Mouse (Mus musculus) MEL (cell line): ENCODE data around the gene Cdh22.

Experiments
- CTCF ChIP-seq, 3 experiments: IDR thresholded peaks in 2 of 3; conservative IDR thresholded peaks in 1 of 3; 2 replicates each; pipeline ENCODE4 v1.5.1; 2011 to 2012; ENCODE audit warnings: low read length in 3 of 3, low read depth in 2 of 3, mild to moderate bottlenecking in 2 of 3, improper control_type of control experiment in 1 of 3, inconsistent platforms in 1 of 3, mixed read lengths in 1 of 3, moderate library complexity in 1 of 3; ENCODE audit not compliant: control insufficient read depth in 1 of 3, insufficient read depth in 1 of 3, poor library complexity in 1 of 3, severe bottlenecking in 1 of 3
- HCFC1 ChIP-seq: IDR thresholded peaks from 2 replicates; pipeline ENCODE4 v1.6.1; 2012; ENCODE audit warnings: low read depth, mild to moderate bottlenecking, inconsistent platforms, low read length, improper control_type of control experiment, moderate library complexity
- MAFK ChIP-seq: IDR thresholded peaks from 2 replicates; pipeline ENCODE4 v1.6.1; 2011; ENCODE audit warnings: low read depth, mild to moderate bottlenecking, low read length, improper control_type of control experiment, borderline replicate concordance
- MAX ChIP-seq: IDR thresholded peaks from 2 replicates; pipeline ENCODE4 v1.6.1; 2011; ENCODE audit warnings: low read length, improper control_type of control experiment
- MYC ChIP-seq: IDR thresholded peaks from 2 replicates; pipeline ENCODE4 v1.6.1; 2011; ENCODE audit warnings: low read depth, mild to moderate bottlenecking, low read length, improper control_type of control experiment, moderate library complexity
- POLR2A ChIP-seq, 2 experiments: IDR thresholded peaks; 2 replicates each; pipeline ENCODE4 v1.6.1; 2011 to 2012; ENCODE audit warnings: low read length in 2 of 2, mild to moderate bottlenecking in 2 of 2, control low read depth in 1 of 2, improper control_type of control experiment in 1 of 2, low read depth in 1 of 2, moderate library complexity in 1 of 2; ENCODE audit not compliant: control insufficient read depth in 1 of 2, insufficient read depth in 1 of 2, poor library complexity in 1 of 2
- POLR2AphosphoS5 ChIP-seq: IDR thresholded peaks from 2 replicates; pipeline ENCODE4 v1.6.1; 2012; ENCODE audit warnings: low read depth, borderline replicate concordance, mild to moderate bottlenecking, inconsistent platforms, low read length, moderate library complexity, mixed read lengths
- RCOR1 ChIP-seq: IDR thresholded peaks from 2 replicates; pipeline ENCODE4 v1.6.1; 2012; ENCODE audit warnings: low read depth, mild to moderate bottlenecking, inconsistent platforms, low read length, improper control_type of control experiment
- SIN3A ChIP-seq: IDR thresholded peaks from 2 replicates; pipeline ENCODE4 v1.6.1; 2012; ENCODE audit warnings: low read length, improper control_type of control experiment, inconsistent platforms

GRCm38 (mm10) chr2:165234291-165234612 is 401 bp downstream of the Cdh22 start:
- TF ChIP-seq CTCF (IDR thresholded peaks at IDR 0.05 in 2 of 3, conservative IDR thresholded peaks at IDR 0.05 in 1 of 3; ENCODE audit: control insufficient read depth in 1 of 3, insufficient read depth in 1 of 3, low read depth in 2 of 3, low read length in 3 of 3, poor library complexity in 1 of 3, severe bottlenecking in 1 of 3) (no peak), POLR2A (IDR thresholded peaks at IDR 0.05; ENCODE audit: control insufficient read depth in 1 of 2, insufficient read depth in 1 of 2, low read depth in 1 of 2, low read length in 2 of 2, poor library complexity in 1 of 2) (no peak), MAX (no peak), SIN3A (no peak), MAFK (no peak), MYC (no peak), RCOR1 (no peak), POLR2AphosphoS5 (no peak), HCFC1 (no peak)
